Mouse (Mus musculus): ENCODE results near the gene Zfp870.

Zfp870 gene

DNA sequence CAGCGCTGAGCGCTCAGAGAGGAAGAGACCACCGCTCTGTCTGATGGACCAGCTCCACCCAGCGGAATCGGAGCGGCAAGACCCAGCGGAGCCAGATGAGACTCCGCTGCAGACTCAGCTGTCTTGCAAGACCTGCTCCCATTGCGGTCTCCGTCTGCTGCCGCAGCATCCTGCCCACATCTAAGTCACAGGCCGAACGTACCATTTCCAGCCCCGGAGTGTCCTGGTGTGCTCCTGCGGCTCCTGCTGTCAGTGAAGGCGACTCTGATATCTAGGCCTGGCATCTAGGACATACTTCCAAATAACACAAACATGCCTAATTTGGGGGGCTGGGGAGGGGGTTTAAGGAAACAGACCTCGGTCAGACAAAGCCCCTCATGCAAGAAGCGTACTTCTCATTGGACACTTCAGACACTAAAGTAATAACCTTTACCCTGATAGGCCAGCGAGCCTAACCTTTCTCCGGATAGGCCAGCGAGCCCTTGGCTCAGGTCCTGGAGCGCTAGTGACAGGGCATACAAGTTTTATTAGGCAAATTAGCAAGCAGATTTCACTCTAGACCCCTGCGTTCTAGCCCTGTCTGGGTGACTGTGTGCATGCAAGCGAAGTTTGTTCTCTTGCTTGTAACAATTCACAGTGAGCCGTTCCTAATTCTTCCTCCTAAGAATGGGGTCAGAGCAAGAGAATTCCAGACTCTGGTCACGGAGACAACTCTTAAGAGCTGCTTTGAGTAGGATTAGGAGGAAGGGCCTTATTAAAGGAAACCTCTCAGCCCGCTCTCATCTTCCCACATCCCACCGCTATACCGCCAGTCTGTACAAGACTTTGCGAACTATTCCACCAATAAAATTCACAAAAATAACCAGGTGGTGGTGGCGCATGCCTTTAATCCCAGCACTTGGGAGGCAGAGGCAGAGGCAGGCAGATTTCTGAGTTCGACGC, at the start of gene Zfp870:
TSS of gene Zfp870 (minus strand) at position 404 of the 942 bp plus-strand sequence.
- peak; percentile 100 for DNase-seq

DNA sequence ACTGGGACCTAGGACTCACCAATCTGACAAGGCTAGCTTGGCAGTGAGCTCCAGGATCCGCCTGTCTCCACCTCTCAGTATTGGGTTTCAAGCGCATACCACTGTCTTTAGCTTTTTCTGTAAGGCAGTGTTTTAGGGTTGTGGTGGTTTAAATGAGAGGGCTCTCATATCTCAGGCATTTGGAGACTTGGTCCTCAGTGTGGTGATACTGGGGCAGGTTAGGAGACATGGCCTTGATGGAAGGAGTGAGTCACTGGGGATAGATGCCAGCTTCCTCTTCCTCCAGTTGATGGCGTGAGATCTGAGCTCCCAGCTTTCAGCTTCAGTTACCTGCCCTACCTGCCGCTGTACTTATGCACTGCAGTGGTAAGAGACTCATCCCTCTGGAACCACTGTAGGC, 48.4 kb upstream of the Zfp870 start:
- peak; percentile 69 for DNase-seq

DNA sequence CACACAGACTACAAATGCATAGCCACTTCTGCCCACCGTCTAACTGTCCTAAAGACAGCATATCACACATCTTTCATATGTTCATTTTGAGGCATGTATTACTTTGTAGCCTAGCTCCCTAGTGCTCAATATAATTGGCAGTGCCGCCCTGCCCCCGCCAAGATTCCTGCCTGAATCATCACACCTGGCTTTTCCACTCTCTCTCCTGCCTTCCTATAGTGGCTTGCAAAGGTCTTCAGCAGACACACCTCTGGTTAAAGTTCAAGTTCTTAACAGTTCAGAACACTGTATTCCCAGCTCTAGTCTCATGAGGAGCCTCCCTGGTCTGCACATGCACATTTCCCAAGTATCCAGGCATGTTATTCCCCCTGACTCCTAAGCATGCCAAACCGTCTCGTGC, 36.4 kb upstream of the Zfp870 start:
- DNase-seq: no peak

DNA sequence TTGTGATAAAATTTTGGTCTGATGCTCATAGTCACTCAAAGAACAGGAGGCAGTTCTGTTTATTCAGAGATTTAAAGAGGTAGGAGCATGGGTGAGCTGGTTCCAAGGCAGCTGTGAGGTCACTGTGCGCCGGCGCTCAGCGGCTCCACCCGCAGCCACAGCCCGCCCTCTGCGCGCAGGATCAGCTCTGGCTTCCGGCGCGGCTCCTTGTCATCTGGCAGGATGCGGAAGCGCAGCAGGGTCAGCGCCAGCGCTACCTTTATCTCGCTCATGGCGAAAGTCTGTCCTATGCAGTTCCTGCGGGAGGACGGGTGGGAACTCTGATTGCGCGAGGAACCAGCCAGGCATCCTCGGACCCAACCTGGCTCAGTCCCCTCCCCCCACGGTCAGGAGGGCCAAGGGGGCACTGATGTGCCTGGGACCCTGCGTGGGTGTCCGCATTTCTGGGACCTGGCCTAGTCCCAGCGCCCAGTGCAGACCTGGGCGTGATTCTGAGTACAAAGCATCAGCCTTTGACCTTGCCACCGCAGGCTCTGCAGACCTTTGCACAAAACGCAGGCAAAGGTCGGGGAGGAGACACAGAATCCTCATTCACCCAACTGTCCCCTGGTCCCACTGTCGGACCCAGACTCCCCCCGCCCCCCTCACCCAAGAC, 33.3 kb upstream of the Zfp870 start:
- DNase-seq: peak; percentile 98

DNA sequence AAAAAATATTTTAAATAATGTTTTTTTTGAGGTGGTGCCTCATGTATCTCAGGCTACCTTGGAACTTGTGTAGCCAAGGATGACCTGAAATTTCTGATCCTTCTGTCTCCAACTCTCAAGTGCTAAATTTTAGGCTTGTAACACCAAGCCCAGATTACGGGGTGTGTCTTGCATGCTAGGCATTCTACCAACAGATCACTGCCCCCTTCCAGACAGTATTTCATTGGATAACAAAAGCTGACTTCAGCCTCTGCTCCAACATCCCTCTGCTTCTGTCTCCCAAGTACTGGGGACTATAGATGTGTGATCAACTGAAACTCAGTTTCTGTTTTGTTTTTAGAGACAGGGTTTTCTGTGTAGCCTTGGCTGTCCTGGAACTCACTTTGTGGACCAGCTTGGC, 32.2 kb upstream of the Zfp870 start:
- no peak for DNase-seq

DNA sequence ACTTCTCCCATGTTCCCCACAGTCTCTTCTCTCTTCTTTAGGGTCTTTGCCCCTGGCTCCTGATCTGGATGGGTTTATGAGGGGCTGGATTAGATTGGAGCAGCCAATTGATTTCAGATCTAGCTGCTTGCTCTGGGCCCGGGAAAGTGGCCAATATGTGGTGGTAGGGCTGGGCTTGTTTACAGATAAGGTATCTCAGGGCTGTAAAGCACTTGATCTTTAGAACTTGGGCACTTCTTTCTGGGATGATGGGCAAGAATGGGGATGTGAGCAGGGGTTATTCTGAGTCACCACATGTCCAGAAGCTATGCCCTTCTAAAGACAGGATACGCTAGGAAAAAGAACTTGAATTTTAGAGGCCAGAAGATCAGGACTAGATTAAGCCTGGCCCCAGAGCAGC, 27.7 kb upstream of the Zfp870 start:
- no peak for DNase-seq

DNA sequence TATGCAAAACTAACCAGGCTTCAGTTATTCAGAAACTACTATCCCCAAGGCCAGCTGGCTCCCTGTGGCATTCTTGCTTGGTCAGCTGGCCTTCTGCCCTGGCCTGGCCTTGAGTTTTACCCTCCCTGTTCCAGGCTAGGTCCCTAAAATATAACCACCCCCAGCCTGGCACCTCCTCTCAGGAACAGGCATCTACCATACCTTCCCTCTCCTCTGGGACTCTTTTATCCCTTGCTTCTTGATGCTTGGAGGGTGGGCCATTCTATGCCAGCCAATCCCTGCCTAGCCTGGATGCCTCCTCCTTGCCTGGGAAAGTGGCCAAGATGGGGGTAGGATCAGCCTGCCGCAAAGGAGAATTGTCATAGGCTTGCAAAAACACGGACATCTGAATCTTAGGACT, 25.7 kb upstream of the Zfp870 start, which contains the start of gene Cyp4f14:
TSS of gene Cyp4f14 (minus strand) at position 212 of the 400 bp plus-strand sequence.
- peak; percentile 94 for DNase-seq

DNA sequence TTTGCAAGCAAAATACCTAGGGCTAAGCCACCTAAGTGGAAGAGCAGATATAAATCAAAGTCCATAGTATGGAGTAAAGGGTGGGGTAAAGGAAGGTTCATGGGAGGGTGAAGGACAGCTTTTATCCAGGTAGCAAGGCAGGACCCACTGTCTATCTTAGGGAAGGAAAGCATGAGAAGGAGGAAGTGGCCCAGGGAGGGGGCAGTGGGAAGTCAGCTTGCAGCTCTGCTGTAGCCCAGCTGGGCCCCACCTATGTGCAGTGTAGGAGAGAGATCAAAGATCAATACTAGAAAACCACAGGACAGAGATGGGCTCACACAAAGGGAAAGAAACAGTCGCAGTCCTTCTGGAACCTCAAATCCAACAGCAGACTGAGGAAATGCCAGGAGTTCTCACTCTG, 24.6 kb upstream of the Zfp870 start:
- DNase-seq: peak; percentile 61

DNA sequence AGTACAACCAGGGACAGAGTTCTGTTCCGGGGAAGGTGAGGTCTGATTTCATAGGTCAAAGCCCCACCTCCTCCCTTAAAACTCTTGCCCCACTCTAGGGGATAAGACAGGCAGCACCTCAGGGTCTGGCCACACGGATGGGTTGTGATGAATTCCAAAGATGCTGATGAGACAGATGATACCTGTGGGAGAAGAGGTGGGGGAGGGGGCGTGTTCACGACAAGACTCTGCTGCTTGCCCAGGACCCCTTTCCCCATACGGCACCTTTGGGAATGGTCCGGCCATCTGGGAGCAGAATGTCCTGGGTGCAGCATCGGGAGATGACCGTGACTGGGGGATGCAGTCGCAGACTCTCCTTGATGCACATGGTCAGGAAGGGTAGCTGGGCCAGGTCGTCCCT, 14.7 kb upstream of the Zfp870 start:
- peak; percentile 87 for DNase-seq

DNA sequence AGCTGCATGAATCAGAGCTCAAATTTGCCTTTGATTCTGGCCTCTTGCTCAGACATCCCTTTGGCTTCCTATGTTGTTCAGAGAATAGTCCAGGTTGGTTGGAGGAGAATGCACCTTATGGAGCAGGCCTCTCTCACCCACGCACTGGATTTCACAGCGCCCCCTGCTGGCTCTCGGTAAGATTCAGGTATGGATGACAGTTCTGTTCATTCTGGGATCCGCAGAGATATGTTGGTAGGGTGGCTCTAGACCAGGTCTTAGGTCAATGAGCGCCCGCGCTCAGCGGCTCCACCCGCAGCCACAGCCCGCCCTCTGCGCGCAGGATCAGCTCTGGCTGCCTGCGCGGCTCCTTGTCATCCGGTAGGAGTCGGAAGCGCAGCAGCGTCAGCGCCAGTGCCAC, 13.8 kb upstream of the Zfp870 start:
- DNase-seq: peak; percentile 74

DNA sequence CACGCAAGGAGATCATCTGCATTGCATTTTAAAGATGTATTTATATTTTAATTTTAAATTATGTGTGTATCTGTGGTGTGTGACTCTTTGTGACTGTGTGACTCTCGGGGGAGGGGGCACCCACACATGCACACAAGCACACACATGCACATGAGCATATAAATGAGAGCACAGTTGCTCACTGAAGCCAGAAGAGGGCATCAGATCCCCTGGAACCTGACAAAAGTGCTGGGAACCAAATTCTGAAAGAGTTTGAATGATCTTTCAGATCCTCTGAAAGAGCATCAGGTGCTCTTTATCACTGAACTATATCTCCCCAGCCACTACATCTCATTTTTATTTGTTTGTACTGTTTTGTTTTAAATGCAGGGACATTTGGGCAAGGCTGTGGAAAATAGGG, 13.0 kb upstream of the Zfp870 start:
- DNase-seq: no peak

DNA sequence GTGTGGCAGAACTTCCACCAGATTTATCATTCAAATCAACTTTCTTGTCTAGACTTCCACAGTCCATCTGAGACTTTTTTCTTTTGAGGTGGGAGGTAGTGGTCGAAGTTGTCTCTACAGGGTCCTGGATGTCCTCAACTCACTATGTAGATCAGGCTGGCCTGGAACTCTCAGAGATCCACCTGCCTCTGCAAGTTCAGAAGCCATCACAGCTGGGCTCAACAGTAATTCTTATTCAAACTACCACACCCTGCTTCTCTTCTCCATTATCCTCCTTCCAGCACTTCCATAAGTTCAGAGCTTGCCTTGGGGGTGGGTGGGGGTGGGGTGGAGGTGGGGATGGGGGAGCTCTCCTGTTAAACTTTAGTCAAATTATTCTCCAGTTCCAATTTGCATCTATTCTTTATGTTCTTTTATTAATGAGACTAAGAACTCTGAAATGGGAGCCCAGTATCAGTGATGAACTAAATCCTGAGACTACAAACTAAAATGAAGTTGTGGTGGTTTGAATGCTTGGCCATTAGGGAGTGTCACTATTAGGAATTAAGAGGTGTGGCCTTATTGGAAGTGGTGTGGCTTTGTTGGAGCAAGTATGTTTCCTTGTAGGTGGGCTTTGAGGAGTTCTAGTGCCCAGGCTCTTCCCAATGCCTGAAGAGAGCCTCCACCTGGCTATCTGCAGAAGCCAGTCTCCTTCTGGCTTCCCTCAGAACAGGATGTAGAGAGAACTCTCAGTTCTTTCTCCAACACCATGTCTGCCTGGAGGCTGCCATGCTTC, 10.5 kb upstream of the Zfp870 start:
- DNase-seq: peak; percentile 39

DNA sequence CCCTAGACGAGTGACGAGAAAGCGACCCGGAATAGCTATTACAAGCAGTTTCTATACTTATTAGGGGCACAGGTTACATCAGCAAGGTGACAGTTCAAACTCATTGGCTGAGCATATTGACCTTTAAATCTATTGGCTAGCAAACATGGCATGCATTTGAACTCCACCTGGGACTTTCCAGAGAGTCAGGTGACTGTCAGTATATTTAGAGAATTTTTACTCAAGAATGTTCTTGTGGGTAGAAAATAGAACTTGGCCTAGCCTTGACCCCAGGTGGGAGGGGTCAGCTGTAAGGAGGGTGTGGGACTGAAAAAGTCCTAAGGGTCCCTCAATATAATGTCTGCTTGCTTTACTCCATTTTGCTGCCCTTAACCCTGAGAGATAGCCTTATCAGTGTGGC, 4.0 kb upstream of the Zfp870 start:
- DNase-seq: peak; percentile 33

DNA sequence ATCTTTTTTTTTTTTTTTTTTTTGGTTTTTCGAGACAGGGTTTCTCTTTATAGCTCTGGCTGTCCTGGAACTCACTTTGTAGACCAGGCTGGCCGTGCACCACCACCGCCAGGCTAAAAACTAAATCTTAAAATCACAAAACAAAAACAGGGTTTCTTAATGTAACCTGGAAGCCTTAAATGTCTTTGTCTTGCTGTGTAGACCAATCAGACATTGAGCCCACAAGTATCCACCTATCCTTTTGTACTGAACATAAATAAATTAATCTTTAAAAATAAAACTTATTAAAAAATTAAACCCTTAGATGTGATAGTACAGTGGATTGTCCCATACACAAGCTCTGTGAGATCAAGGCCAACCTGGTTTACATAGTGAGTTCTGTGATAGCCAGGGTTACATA, 2.5 kb upstream of the Zfp870 start:
- DNase-seq: no peak

DNA sequence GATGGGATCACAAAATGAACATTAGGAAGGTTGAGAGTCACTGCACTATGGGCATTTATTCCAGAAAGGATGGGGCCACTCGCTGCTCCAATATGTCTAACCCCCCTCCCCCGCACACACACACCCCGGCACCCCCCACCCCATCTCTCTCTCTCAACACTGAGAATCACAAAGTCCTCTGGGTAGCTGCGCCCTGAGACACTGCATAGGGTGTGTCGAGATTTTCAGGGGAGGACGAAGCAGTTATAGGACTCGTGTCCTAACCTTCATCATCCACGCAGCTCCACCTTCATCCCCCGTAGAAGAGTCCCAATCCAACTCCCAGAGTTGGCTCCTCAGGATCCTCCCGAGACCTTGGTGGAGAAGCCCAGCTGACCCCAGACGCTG, 597 bp downstream of the Zfp870 start:
- no peak for DNase-seq

DNA sequence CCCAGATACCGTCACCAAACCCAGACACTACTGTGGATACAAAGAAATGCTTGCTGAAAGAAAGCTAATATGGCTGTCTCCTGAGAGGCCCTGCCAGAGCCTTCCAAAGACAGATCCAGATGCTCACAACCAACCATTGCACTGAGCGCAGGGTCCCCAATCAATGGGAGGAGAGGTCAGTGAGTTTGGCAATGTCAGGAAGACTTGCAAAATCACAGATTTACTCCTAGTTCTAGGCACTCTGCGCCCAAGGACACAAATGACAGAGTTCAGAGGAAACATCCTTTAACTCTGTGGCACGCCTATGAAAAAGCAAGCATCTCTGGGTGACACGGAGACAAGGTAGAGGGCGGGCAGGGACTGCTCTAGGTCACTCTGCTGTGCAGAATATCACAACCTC, 1.8 kb downstream of the Zfp870 start:
- peak; percentile 66 for DNase-seq

DNA sequence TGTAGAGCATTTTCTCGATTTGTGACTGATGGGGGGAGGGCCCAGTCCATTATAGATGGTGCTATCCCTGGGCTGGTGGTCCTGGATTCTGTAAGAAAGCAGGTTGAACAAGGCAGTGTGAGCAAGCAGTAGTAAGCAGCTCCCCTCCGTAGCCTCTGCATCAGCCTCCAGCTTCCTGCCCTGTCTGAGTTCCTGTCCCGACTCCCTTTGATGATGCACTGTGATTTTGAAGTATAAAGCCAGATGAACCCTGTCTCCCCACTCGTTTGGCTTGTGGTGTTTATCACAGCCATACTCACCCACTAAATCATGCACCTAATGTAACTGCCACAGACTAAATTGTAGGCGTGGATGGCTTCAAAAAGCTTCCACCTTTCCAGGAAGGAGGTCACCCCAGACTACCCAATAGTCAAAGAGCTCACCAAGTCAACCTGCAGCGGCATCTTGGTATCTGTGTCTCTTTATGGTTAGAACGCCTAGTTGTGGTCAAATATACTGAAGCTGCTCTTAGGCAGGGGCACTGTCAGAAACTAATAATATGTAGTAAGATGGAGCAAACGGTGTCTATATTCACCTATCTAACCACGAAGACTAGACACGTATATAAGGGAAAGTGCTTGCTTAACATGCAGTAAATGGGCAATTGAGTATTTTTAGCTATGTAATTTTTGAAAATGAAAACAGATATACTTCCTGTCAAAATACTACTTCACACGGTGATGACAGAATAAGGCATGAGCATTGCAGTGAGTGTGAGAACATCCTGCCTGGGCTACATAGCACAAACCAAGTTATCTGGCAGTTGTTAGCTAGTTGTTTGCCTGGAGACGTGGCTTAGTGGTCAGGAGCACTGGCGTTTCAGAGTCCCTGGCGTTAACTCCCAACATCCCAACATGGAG, 10.9 kb downstream of the Zfp870 start:
- DNase-seq: peak; percentile 85

DNA sequence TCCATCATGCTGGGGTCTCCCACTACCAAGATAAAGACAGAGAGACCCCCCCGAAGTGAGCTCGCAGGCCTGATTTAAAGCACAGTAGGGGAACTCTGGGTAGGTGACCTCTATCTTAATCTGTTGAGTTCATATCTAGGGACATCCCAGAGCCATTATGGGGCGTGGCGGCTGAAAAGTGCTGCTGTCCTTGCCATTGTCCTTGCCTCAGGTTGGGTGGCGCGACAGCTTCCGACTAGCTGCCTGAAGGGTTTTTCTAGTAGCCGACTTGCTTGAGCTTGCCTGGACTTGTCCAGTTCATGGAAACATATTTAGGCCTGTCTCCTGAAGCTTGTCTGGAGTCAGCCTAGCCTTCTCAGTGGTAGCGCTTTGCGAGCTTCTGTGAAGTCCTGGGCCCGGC, 12.7 kb downstream of the Zfp870 start:
- peak; percentile 58 for DNase-seq

DNA sequence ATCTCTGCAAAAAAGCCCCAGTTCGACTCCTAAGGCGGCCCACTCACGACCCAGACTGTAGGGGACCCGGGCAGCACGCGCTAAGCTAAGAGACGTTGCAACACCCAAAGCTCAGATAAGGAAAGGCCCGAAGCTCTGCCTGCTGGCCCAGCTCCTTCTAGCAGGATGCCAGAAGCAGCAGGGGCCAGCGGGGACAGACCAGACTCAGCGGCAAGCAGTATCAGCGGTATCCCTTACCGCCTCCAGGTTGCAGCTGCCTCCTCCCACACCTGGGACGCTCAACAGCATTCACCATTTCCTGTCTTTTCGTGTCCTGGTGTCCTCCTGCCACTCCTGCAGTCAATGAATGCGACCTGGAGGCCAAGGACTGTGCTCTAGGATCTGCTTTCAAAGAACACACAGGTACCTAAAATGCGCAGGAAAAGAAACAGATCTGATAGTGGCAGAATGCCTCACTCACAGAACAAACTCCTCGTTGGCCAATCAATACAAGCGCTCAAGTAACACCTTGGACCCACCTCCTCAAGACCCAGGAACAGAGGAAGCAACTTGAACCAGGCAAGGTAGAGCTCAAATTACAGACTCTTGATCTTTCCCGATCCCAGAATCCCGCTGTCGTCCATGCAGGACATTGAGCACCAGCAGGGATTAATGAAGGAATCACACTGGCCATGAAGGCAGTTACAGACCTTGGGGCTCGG, 13.8 kb downstream of the Zfp870 start:
- peak; percentile 76 for DNase-seq

DNA sequence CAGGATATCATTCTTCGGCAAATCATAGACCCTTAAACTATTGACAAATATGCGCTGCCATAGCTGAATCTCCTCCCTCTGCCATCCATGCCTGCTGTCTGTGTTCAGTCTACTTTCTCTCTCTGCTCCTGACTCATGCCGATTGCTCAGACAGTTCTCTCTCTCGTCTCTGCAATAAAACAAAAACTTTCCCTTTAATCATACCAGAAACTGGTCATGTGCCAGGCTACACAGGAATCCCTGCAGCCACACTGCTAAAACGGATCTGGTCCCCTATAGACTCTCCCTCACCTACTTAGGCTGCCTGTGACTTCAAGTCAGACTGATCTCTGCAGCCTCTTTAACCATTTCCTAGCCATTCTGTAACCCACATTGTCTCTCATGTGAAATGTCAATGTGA, 18.7 kb downstream of the Zfp870 start:
- DNase-seq: no peak

DNA sequence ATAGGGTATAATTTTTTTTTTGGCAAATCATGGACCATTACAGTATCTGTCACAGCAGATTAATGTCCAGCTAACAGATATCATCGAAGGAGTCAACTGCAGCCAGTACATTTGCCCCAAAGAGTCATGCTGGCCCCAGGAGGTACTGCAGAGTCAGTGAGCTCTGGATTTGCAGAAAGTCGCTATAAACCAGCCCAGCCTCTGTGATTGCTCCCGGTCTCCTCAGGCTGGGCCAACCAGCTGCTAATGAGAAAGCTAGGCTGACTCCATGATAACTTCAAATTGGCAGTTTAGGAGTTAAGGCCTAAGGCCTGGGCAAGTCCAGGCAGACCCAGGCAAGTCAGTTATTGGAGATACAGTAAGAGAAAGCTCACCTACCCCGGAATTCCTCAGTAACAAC, 19.4 kb downstream of the Zfp870 start:
- peak; percentile 44 for DNase-seq

DNA sequence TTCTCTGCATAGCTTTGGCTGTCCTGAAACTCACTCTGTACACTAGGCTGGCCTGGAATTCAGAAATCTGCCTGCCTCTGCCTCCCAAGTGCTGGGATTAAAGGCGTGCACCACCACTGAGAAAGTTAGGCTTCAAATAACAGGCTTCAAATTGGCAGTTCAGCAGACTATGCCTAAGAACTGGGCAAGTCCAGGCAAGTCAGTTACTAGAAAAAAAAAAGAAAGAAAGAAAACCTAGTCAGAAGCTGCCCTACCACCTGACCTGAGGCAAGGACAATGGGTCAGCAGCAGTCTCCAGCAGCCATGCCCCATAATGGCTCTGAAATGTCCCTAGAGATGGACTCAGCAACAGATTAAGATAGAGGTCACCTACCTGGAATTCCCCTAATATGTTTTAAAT, 20.0 kb downstream of the Zfp870 start:
- peak; percentile 27 for DNase-seq

All from heart, adult 11 months (tissue).